Mouse (Mus musculus) bone marrow, adult 2 months (tissue): ENCODE data around the gene Stim1.

Experiments
- CTCF ChIP-seq: fragments of 200-500 bp; IDR thresholded peaks from 2 replicates; pipeline ENCODE4 v1.5.1; 2011; ENCODE audit warnings: low read length, control low read depth; ENCODE audit not compliant: control insufficient read depth, insufficient read depth
- POLR2A ChIP-seq: fragments of 200-500 bp; IDR thresholded peaks from 2 replicates; pipeline ENCODE4 v1.6.1; 2011; ENCODE audit warnings: low read depth, mild to moderate bottlenecking, control low read depth, low read length, borderline replicate concordance; ENCODE audit not compliant: control insufficient read depth

DNA sequence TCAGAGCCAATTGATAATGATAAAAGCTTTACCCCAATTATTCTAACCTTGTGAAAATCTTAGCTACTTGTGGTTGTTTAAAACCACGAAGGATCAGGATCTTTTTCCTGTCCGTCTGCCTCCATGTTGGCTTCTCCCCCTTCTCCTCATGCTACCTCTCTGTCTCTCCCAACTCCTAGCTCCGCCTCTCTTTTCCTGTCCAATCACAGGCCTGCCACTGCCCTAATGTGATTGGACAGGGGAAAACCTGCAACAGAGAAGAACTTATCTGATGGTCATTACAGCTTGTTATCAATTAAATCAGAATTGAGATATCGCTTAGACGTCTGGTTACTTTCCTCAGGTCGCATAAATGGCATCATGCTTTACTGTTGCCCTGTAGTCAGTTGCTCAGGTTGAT, 21.9 kb downstream of the Stim1 start:
- TF ChIP-seq CTCF = no peak
- TF ChIP-seq POLR2A = no peak
